Mouse (Mus musculus) heart, embryonic 11.5 days (tissue): ENCODE measurements around the gene Ifitm6. TPM values are rescaled to one million over a fixed set of nuclear protein-coding genes. Genes with fewer than 3 reads are reported as not detected.

Experiments used
- ATAC-seq: fragments of 200-750 bp; cut with Nextera tagmentation; replicated peaks from 2 replicates; pipeline ENCODE4 v1.8.0; 2017; ENCODE audit warnings: moderate library complexity; ENCODE audit not compliant: insufficient number of reproducible peaks, low FRiP score, low TSS enrichment
- H3K27ac ChIP-seq: fragments of 300-500 bp; sonication (generic); 2 replicates; pipeline ENCODE4 v1.5.1; 2014; ENCODE audit warnings: mild to moderate bottlenecking, low read depth, low read length
- H3K27me3 ChIP-seq: fragments of 300-500 bp; sonication (generic); 2 replicates; pipeline ENCODE4 v1.6.1; 2014; ENCODE audit warnings: mild to moderate bottlenecking, low read length, mixed read lengths; ENCODE audit not compliant: control insufficient read depth, insufficient read depth
- H3K36me3 ChIP-seq: fragments of 300-500 bp; sonication (generic); 2 replicates; pipeline ENCODE4 v1.6.1; 2014; ENCODE audit warnings: mild to moderate bottlenecking, low read length, moderate library complexity, mixed read lengths; ENCODE audit not compliant: control insufficient read depth, insufficient read depth
- H3K4me1 ChIP-seq: fragments of 300-500 bp; sonication (generic); 2 replicates; pipeline ENCODE4 v1.6.1; 2014; ENCODE audit warnings: low read length; ENCODE audit not compliant: control insufficient read depth, insufficient read depth
- H3K4me2 ChIP-seq: fragments of 300-500 bp; sonication (generic); 2 replicates; pipeline ENCODE4 v1.6.1; 2014; ENCODE audit warnings: mild to moderate bottlenecking, moderate library complexity
- H3K4me3 ChIP-seq: fragments of 300-500 bp; sonication (generic); 2 replicates; pipeline ENCODE4 v1.5.1; 2014; ENCODE audit warnings: low read depth, low read length
- H3K9ac ChIP-seq: fragments of 300-500 bp; sonication (generic); 2 replicates; pipeline ENCODE4 v1.6.1; 2014; ENCODE audit warnings: mild to moderate bottlenecking, low read depth, low read length, moderate library complexity
- H3K9me3 ChIP-seq: fragments of 300-500 bp; sonication (generic); replicated peaks from 2 replicates; pipeline ENCODE4 v1.6.1; 2016; ENCODE audit warnings: low read length; ENCODE audit not compliant: control insufficient read depth
- WGBS: fragments of 180-500 bp; shearing (Covaris S2); extraction: QIAGEN DNeasy Blood & Tissue Kit; methylation state at CpG from one replicate; pipeline ENCODE4 v1.1.7; 2014; ENCODE audit not compliant: insufficient replicate concordance; 5-methylcytosine and 5-hydroxymethylcytosine counted together
- polyA plus RNA-seq: library from polyadenylated mRNA; unstranded; fragments of >200 nt; fragmentation: Nextera tagmentation; extraction: Ambion mirVana; gene quantifications from 2 replicates; pipeline ENCODE4 v1.2.1, GENCODE M21; 2014

Ifitm6 gene
- polyA plus RNA-seq, 1 experiment from 2014 or later = 0.26 TPM

- H3K4me1 ChIP-seq = peaks cover 6% of the 10 kb centered on the region; the same call in 1 of the 2 replicates
- H3K4me3 ChIP-seq = no peak overlapping the region
- no peaks in the 10 kb centered on the region for H3K36me3 ChIP-seq
- WGBS = 5% methylated on average over 20 of the region's 20 CpGs
- H3K9me3 ChIP-seq = no peaks in the 10 kb centered on the region
- peak; percentile 59 for ATAC-seq
- no peak overlapping the region for H3K27ac ChIP-seq
- no peak overlapping the region for H3K9ac ChIP-seq
- H3K4me2 ChIP-seq = peak overlapping the region; percentile 57
- H3K27me3 ChIP-seq = 0 out of 2 replicates have a peak, but pooled peaks cover 9% of the 10 kb centered on the region
Observed at GRCm38 (mm10) chr7:141008938-141009660, 8.6 kb downstream of the Ifitm6 start.

- 8% methylated on average over 7 of the region's 7 CpGs for WGBS
Observed at GRCm38 (mm10) chr7:141008312-141008761, 9.4 kb downstream of the Ifitm6 start.

GRCm38 (mm10) chr7:141006914-141007313, 10.8 kb downstream of the Ifitm6 start:
- H3K27ac ChIP-seq = no peak overlapping the region
- no peak overlapping the region for H3K9ac ChIP-seq
- H3K4me3 ChIP-seq = no peak overlapping the region
- no peaks in the 10 kb centered on the region for H3K36me3 ChIP-seq
- H3K4me1 ChIP-seq = peaks cover 6% of the 10 kb centered on the region; the same call in 1 of the 2 replicates
- H3K9me3 ChIP-seq = no peaks in the 10 kb centered on the region
- 80% methylated on average over 5 of the region's 5 CpGs for WGBS
- H3K27me3 ChIP-seq = 0 out of 2 replicates have a peak, but pooled peaks cover 6% of the 10 kb centered on the region
- no peak for ATAC-seq
- H3K4me2 ChIP-seq = no peak overlapping the region

More at GRCm38 (mm10) chr7:141008312-141008761, 9.4 kb downstream of the Ifitm6 start:
- Histone ChIP-seq H3K27me3 (0 out of 2 replicates have a peak, but pooled peaks cover 6% of the 10 kb centered on the region), H3K4me3 (no peak overlapping the region), H3K9me3 (no peaks in the 10 kb centered on the region), H3K27ac (no peak overlapping the region), H3K4me2 (peak overlapping the region; percentile 57), H3K9ac (no peak overlapping the region), H3K4me1 (peaks cover 6% of the 10 kb centered on the region; the same call in 1 of the 2 replicates), H3K36me3 (no peaks in the 10 kb centered on the region)
- no peak for ATAC-seq

GRCm38 (mm10) chr7:141006446-141006845, 11.3 kb downstream of the Ifitm6 start:
- ATAC-seq = no peak
- Histone ChIP-seq H3K36me3 (no peaks in the 10 kb centered on the region), H3K9me3 (no peaks in the 10 kb centered on the region), H3K27me3 (0 out of 2 replicates have a peak, but pooled peaks cover 6% of the 10 kb centered on the region), H3K4me3 (no peak overlapping the region), H3K4me1 (peaks cover 6% of the 10 kb centered on the region; the same call in 1 of the 2 replicates), H3K9ac (no peak overlapping the region), H3K4me2 (no peak overlapping the region), H3K27ac (no peak overlapping the region)
- WGBS = 81% methylated on average over 6 of the region's 6 CpGs

GRCm38 (mm10) chr7:141003248-141004010, 14.3 kb downstream of the Ifitm6 start:
- WGBS = 69% methylated on average over 5 of the region's 5 CpGs
- no peak for ATAC-seq
- H3K36me3 ChIP-seq = no peaks in the 10 kb centered on the region
- H3K4me3 ChIP-seq = no peak overlapping the region
- H3K27me3 ChIP-seq = no peaks in the 10 kb centered on the region
- H3K4me2 ChIP-seq = no peak overlapping the region
- no peak overlapping the region for H3K27ac ChIP-seq
- no peaks in the 10 kb centered on the region for H3K9me3 ChIP-seq
- no peaks in the 10 kb centered on the region for H3K4me1 ChIP-seq
- no peak overlapping the region for H3K9ac ChIP-seq

- H3K27ac ChIP-seq = no peak overlapping the region
- no peak overlapping the region for H3K4me3 ChIP-seq
- ATAC-seq = no peak
- H3K4me2 ChIP-seq = no peak overlapping the region
- H3K27me3 ChIP-seq = no peaks in the 10 kb centered on the region
- H3K36me3 ChIP-seq = no peaks in the 10 kb centered on the region
- no peak overlapping the region for H3K9ac ChIP-seq
- no peaks in the 10 kb centered on the region for H3K9me3 ChIP-seq
- no peaks in the 10 kb centered on the region for H3K4me1 ChIP-seq
- WGBS = 73% methylated on average over 15 of the region's 15 CpGs
Observed at GRCm38 (mm10) chr7:141000881-141001708, 16.6 kb downstream of the Ifitm6 start.

GRCm38 (mm10) chr7:140998853-140999700, 18.6 kb downstream of the Ifitm6 start:
- no peak overlapping the region for H3K4me2 ChIP-seq
- no peak overlapping the region for H3K9ac ChIP-seq
- WGBS = 84% methylated on average over 11 of the region's 11 CpGs
- no peaks in the 10 kb centered on the region for H3K27me3 ChIP-seq
- H3K27ac ChIP-seq = no peak overlapping the region
- H3K4me3 ChIP-seq = no peak overlapping the region
- H3K36me3 ChIP-seq = no peaks in the 10 kb centered on the region
- no peaks in the 10 kb centered on the region for H3K9me3 ChIP-seq
- ATAC-seq = no peak
- H3K4me1 ChIP-seq = no peaks in the 10 kb centered on the region
